9 mouse cellular contexts compared by ENCODE assay signal in the genomic region with DNA sequence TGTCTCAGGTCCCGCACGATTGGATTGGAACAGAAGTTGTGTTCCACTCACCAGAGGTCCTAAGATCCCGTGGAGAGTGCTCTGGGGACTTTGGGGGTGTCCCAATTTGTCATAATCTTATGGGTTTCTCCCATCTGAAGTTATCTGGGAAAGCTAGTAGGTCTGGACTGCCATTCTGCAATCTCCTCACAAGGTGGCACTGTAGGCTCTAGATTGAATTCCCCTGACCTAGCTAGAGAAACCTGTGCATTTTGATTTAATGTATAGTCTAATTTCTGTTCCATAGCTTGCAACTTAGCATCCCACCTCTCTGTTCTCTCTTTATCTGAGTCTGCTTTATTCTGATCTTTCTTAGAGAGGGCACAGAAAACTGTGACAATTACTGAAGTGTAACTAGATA. TPM values are rescaled to one million over a fixed set of nuclear protein-coding genes. Genes with fewer than 3 reads are reported as not detected.
DNase-seq lines count a peak whose midpoint lies in the region; ATAC-seq and TF ChIP-seq lines count a peak whose summit lies in the region.
"Had no signal": no experiment of that assay in that cellular context is flagged by ENCODE, and none has a peak within 500 bp of the region (broad histone marks: within the 10 kb centered on the region; RNA-seq: fewer than 3 reads in every experiment).

No protein-coding gene starts in this region.

- no peak overlapping the region for H3K9ac ChIP-seq in kidney, embryonic 16.5 days (replicated peaks; ENCODE audit: low read length)
- H3K9ac ChIP-seq in CH12.LX (ENCODE audit: insufficient read depth, low read depth), result no peak overlapping the region
- H3K9ac ChIP-seq in hindbrain, postnatal 0 days (replicated peaks; ENCODE audit: low read length), result no peak overlapping the region
- H3K9ac ChIP-seq: heart, embryonic 13.5 days had no signal

- H3K4me2 ChIP-seq in kidney, embryonic 16.5 days (replicated peaks; ENCODE audit: low read depth, low read length), result no peak overlapping the region
- H3K4me2 ChIP-seq in CH12.LX (ENCODE audit: insufficient read depth, low read depth, poor library complexity, severe bottlenecking), result no peak overlapping the region
- H3K4me2 ChIP-seq in hindbrain, postnatal 0 days (ENCODE audit: low read depth, low read length), result no peak overlapping the region
- H3K4me2 ChIP-seq: heart, embryonic 13.5 days had no signal

- in situ Hi-C loops in CH12.LX (cut with MboI; ENCODE audit: low pct_ligation_motif_present, low pct_unique_long_range_greater_than_20kb, low sequenced_read_pairs), result no loop called here

- peak; percentile 84 for TF ChIP-seq RAD21 in CH12.LX (IDR thresholded peaks at IDR 0.05; ENCODE audit: low read depth, low read length)

- H3K27me3 ChIP-seq in kidney, embryonic 16.5 days (ENCODE audit: insufficient read depth, low read length), result no peaks in the 10 kb centered on the region
- no peaks in the 10 kb centered on the region for H3K27me3 ChIP-seq in CH12.LX (replicated peaks)
- H3K27me3 ChIP-seq in hindbrain, postnatal 0 days (ENCODE audit: insufficient read depth, low read length), result no peaks in the 10 kb centered on the region
- H3K27me3 ChIP-seq: heart, embryonic 13.5 days had no signal

- dilution Hi-C loops in CH12.LX (cut with MboI; ENCODE audit: extremely low pct_ligation_motif_present, extremely low pct_unique_long_range_greater_than_20kb, low sequenced_read_pairs), result no loop called here

- no peak for TF ChIP-seq EP300 in CH12.LX (IDR thresholded peaks at IDR 0.05; ENCODE audit: low read length)

- ATAC-seq in kidney, embryonic 16.5 days (ENCODE audit: low FRiP score, low TSS enrichment), result no peak
- 0 out of 2 replicates have a peak, but pooled peaks have one; percentile 38 for ATAC-seq in hindbrain, postnatal 0 days

- TF ChIP-seq POLR2A in CH12.LX (IDR thresholded peaks at IDR 0.05; ENCODE audit: low read depth, low read length), result no peak

- peak; percentile 73 to 87 for TF ChIP-seq CTCF in CH12.LX (conservative IDR thresholded peaks at IDR 0.05 in 1 of 2, IDR thresholded peaks at IDR 0.05 in 1 of 2; ENCODE audit: low read depth in 2 of 2, low read length in 2 of 2)
- TF ChIP-seq CTCF in hindbrain, postnatal 0 days (IDR thresholded peaks at IDR 0.05; ENCODE audit: low read depth), result peak; percentile 71

- H3K27ac ChIP-seq in kidney, embryonic 16.5 days (ENCODE audit: low read length), result no peak overlapping the region
- H3K27ac ChIP-seq in CH12.LX (ENCODE audit: insufficient read depth, low read depth), result no peak overlapping the region
- H3K27ac ChIP-seq in hindbrain, postnatal 0 days, result no peak overlapping the region
- H3K27ac ChIP-seq: heart, embryonic 13.5 days had no signal

- no peaks in the 10 kb centered on the region for H3K4me1 ChIP-seq in kidney, embryonic 16.5 days (ENCODE audit: insufficient read depth, low read length)
- no peaks in the 10 kb centered on the region for H3K4me1 ChIP-seq in CH12.LX (ENCODE audit: control insufficient read depth in 1 of 2, insufficient read depth in 2 of 2)
- no peaks in the 10 kb centered on the region for H3K4me1 ChIP-seq in hindbrain, postnatal 0 days (ENCODE audit: insufficient read depth, low read length)
- H3K4me1 ChIP-seq: heart, embryonic 13.5 days had no signal

- H3K36me3 ChIP-seq in kidney, embryonic 16.5 days (ENCODE audit: insufficient read depth, low read length), result no peaks in the 10 kb centered on the region
- no peaks in the 10 kb centered on the region for H3K36me3 ChIP-seq in CH12.LX (replicated peaks in 1 of 2; ENCODE audit: control insufficient read depth in 1 of 2, insufficient read depth in 1 of 2, low read length in 1 of 2)
- H3K36me3 ChIP-seq in hindbrain, postnatal 0 days (ENCODE audit: insufficient read depth, low read length), result no peaks in the 10 kb centered on the region
- H3K36me3 ChIP-seq: heart, embryonic 13.5 days had no signal

- H3K9me3 ChIP-seq in kidney, embryonic 16.5 days (ENCODE audit: low read length), result peaks cover 7% of the 10 kb centered on the region; the same call in 1 of the 2 replicates
- H3K9me3 ChIP-seq in CH12.LX (replicated peaks; ENCODE audit: low read length), result peaks cover 5% of the 10 kb centered on the region
- H3K9me3 ChIP-seq in hindbrain, postnatal 0 days (ENCODE audit: low read length), result no peaks in the 10 kb centered on the region

- H3K4me3 ChIP-seq in kidney, embryonic 16.5 days (ENCODE audit: low read length), result no peak overlapping the region
- H3K4me3 ChIP-seq in CH12.LX (replicated peaks in 1 of 3; ENCODE audit: low read depth in 2 of 3, low read length in 2 of 3, poor library complexity in 1 of 3), result no peak overlapping the region
- H3K4me3 ChIP-seq in hindbrain, postnatal 0 days (ENCODE audit: low read length), result no peak overlapping the region
- H3K4me3 ChIP-seq: heart, embryonic 13.5 days had no signal

- WGBS in kidney, embryonic 16.5 days, result 44% methylated on average over 3 of the region's 3 CpGs
- 51% methylated on average over 3 of the region's 3 CpGs for WGBS in hindbrain, postnatal 0 days

- peak; percentile 7 for DNase-seq in kidney, adult 11 months
- peak; percentile 45 for DNase-seq in CH12.LX (ENCODE audit: extremely low read depth)
- DNase-seq in T-cell, adult 2 months (ENCODE audit: low spot score), result peak; percentile 31
- DNase-seq in hindbrain, postnatal 0 days (ENCODE audit: low spot score), result peak; percentile 67
- DNase-seq in lung, postnatal 36 days, result peak; percentile 28
- peak; percentile 35 for DNase-seq in thymus, postnatal 4 days
- DNase-seq in gastrocnemius, adult 18-20 months (ENCODE audit: low spot score), result no peak

- H3K79me2 ChIP-seq in CH12.LX (replicated peaks; ENCODE audit: control insufficient read depth, extremely low read depth, insufficient read depth, poor library complexity, severe bottlenecking), result no peaks in the 10 kb centered on the region

TF ChIP-seq in CH12.LX, 34 proteins besides CTCF, POLR2A, EP300 and RAD21:
- TF ChIP-seq ZC3H11A (IDR thresholded peaks at IDR 0.05; ENCODE audit: low read depth, low read length) (peak; percentile 77), GABPA (IDR thresholded peaks at IDR 0.05; ENCODE audit: insufficient replicate concordance, low read depth, low read length) (no peak), JUN (IDR thresholded peaks at IDR 0.05; ENCODE audit: insufficient read depth, low read depth, low read length) (no peak), TCF12 (IDR thresholded peaks at IDR 0.05; ENCODE audit: low read depth, low read length) (no peak), IRF4 (IDR thresholded peaks at IDR 0.05; ENCODE audit: low read depth, low read length) (no peak), MEF2A (IDR thresholded peaks at IDR 0.05; ENCODE audit: borderline replicate concordance, low read depth, low read length) (no peak), SMC3 (IDR thresholded peaks at IDR 0.05; ENCODE audit: low read depth, low read length) (peak; percentile 83), MYC (IDR thresholded peaks at IDR 0.05; ENCODE audit: low read depth, low read length) (no peak), CHD2 (IDR thresholded peaks at IDR 0.05; ENCODE audit: low read length) (no peak), NELFE (IDR thresholded peaks at IDR 0.05; ENCODE audit: low read depth, low read length) (no peak; the same call in 1 of the 2 replicates)

RNA-seq across cellular contexts. Expression of gene Ppp6c, which starts 42.1 kb away (rescaled TPM):
- 78.6 and 84.3 TPM in 2 replicates for polyA plus RNA-seq in kidney, embryonic 16.5 days (2015; fragmentation: Nextera tagmentation; extraction: Ambion mirVana)
- total RNA-seq in CH12.LX (2012; rRNA removed), result 24.9 and 33.7 TPM in 2 replicates
- total RNA-seq in CH12.LX (2014; rRNA removed), result 79.8 and 83.3 TPM in 2 replicates
- polyA plus RNA-seq in CH12.LX (2012; ENCODE audit: insufficient read length, low read depth), result 68.7 and 70.4 TPM in 2 replicates
- total RNA-seq in hindbrain, postnatal 0 days (2014; rRNA removed), result 42.8 and 46.1 TPM in 2 replicates
- polyA plus RNA-seq in hindbrain, postnatal 0 days (2015; fragmentation: Nextera tagmentation; extraction: Ambion mirVana), result 48.6 and 50.3 TPM in 2 replicates
- total RNA-seq in gastrocnemius, adult 18-20 months (2021), result 10 to 100 TPM; 58.5 to 61.7 TPM
